Mouse (Mus musculus) retina, adult 2 months (tissue): Measurements from ENCODE around the gene Irf8.

Experiments
- DNase-seq: peaks from one replicate; pipeline ENCODE4 v3.0.0-alpha.2; 2012; ENCODE audit warnings: low read depth, low spot score

Irf8 gene

GRCm38 (mm10) chr8:120750616-120751015, 14.5 kb downstream of the Irf8 start:
- no peak for DNase-seq

GRCm38 (mm10) chr8:120751226-120752081, 15.3 kb downstream of the Irf8 start:
- no peak for DNase-seq

GRCm38 (mm10) chr8:120752082-120752452, 15.9 kb downstream of the Irf8 start:
- no peak for DNase-seq

- no peak for DNase-seq
These were observed 17.3 kb downstream of the Irf8 start for GRCm38 (mm10) chr8:120753476-120753875.

GRCm38 (mm10) chr8:120755306-120756297, 19.4 kb downstream of the Irf8 start:
- no peak for DNase-seq

- DNase-seq = no peak
These were observed 21.8 kb downstream of the Irf8 start for GRCm38 (mm10) chr8:120758005-120758404.

GRCm38 (mm10) chr8:120759847-120760246, 23.7 kb downstream of the Irf8 start:
- DNase-seq = no peak

- no peak for DNase-seq
These were observed 24.4 kb downstream of the Irf8 start for GRCm38 (mm10) chr8:120760341-120761215.

- DNase-seq = no peak
These were observed 27.1 kb downstream of the Irf8 start for GRCm38 (mm10) chr8:120763267-120763666.

- no peak for DNase-seq
These were observed 28.5 kb downstream of the Irf8 start for GRCm38 (mm10) chr8:120764638-120765037.

GRCm38 (mm10) chr8:120766622-120767021, 30.5 kb downstream of the Irf8 start:
- DNase-seq = no peak

- DNase-seq = no peak
These were observed 32.5 kb downstream of the Irf8 start for GRCm38 (mm10) chr8:120768454-120769218.

GRCm38 (mm10) chr8:120777184-120777583, 41.0 kb downstream of the Irf8 start:
- no peak for DNase-seq

GRCm38 (mm10) chr8:120777732-120778131, 41.6 kb downstream of the Irf8 start:
- DNase-seq = no peak

- DNase-seq = no peak
These were observed 42.9 kb downstream of the Irf8 start for GRCm38 (mm10) chr8:120779106-120779505.

- DNase-seq = no peak
These were observed 47.6 kb downstream of the Irf8 start for GRCm38 (mm10) chr8:120783781-120784180.

GRCm38 (mm10) chr8:120786753-120787152, 50.6 kb downstream of the Irf8 start:
- DNase-seq = no peak

- DNase-seq = no peak
These were observed 51.5 kb downstream of the Irf8 start for GRCm38 (mm10) chr8:120787631-120788030.

GRCm38 (mm10) chr8:120792710-120793109, 56.6 kb downstream of the Irf8 start:
- no peak for DNase-seq

GRCm38 (mm10) chr8:120795944-120796635, 59.9 kb downstream of the Irf8 start:
- DNase-seq = peak; percentile 43
